Mouse (Mus musculus): ENCODE measurements around the gene Astn1. TPM values are rescaled to one million over a fixed set of nuclear protein-coding genes. Genes with fewer than 3 reads are reported as not detected.

Gene Astn1
- total and polyA plus RNA-seq, 3 experiments = 0.35 to 0.42 TPM; not detected in 1

DNA sequence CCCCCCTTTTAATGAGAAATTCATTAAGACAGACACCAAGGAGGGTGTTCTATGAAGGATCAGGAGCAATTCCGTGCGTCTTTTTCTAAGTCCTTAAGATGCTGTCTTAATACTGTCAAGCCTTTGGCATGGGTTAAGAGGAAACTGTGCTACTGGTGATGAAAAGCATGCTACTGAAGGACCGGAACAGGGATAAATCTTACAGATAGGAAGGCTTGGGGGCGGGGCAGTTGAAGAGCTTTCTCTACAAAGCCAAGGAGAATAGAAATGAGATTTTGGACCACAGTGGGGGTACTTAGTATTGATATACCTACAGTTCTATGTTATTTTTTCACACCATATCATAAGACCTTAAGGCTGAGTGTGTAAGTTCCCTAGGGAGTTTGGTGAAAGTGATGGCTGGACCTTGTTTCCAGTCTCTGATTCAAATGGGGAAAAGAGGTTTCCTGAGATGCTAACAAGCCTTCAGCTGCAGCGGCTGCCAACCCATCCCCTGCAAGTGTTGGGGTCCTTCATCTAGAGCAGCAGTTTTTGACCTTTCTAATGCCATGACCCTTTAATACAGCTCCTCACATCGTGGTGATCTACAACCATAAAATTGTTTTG, 378.2 kb downstream of the Astn1 start (continued):
- TF ChIP-seq GABPA (IDR thresholded peaks at IDR 0.05; ENCODE audit: insufficient replicate concordance, low read depth, low read length) = no peak
- TF ChIP-seq IRF4 (IDR thresholded peaks at IDR 0.05; ENCODE audit: low read depth, low read length) = peak; percentile 91
- 0 out of 2 replicates have a peak, but pooled peaks have one; percentile 38 for TF ChIP-seq MXI1 (IDR thresholded peaks at IDR 0.05; ENCODE audit: low read depth, low read length)
- TF ChIP-seq ZKSCAN1 (IDR thresholded peaks at IDR 0.05; ENCODE audit: borderline replicate concordance, low read depth, low read length) = no peak
- no peak for TF ChIP-seq MAZ (IDR thresholded peaks at IDR 0.05; ENCODE audit: low read depth, low read length)
- TF ChIP-seq TCF12 (IDR thresholded peaks at IDR 0.05; ENCODE audit: low read depth, low read length) = peak; percentile 63
- TF ChIP-seq ZMIZ1 (IDR thresholded peaks at IDR 0.05; ENCODE audit: low read depth, low read length) = no peak
- TF ChIP-seq RAD21 (IDR thresholded peaks at IDR 0.05; ENCODE audit: low read depth, low read length) = no peak
- no peak for TF ChIP-seq CTCF (conservative IDR thresholded peaks at IDR 0.05 in 1 of 2, IDR thresholded peaks at IDR 0.05 in 1 of 2; ENCODE audit: low read depth in 2 of 2, low read length in 2 of 2)
- TF ChIP-seq POLR2AphosphoS2 (IDR thresholded peaks at IDR 0.05; ENCODE audit: low read depth, low read length) = no peak
- peak; percentile 69 for TF ChIP-seq JUND (conservative IDR thresholded peaks at IDR 0.05; ENCODE audit: low read depth, low read length)
- TF ChIP-seq ETS1 (conservative IDR thresholded peaks at IDR 0.05; ENCODE audit: low read depth, low read length) = peak; percentile 62
- TF ChIP-seq ZC3H11A (IDR thresholded peaks at IDR 0.05; ENCODE audit: low read depth, low read length) = no peak
- TF ChIP-seq E2F4 (IDR thresholded peaks at IDR 0.05; ENCODE audit: insufficient replicate concordance, low read depth, low read length) = no peak
- TF ChIP-seq MAX (IDR thresholded peaks at IDR 0.05; ENCODE audit: low read length) = no peak
- TF ChIP-seq CHD2 (IDR thresholded peaks at IDR 0.05; ENCODE audit: low read length) = peak; percentile 64; the same call in 1 of the 2 replicates

DNA sequence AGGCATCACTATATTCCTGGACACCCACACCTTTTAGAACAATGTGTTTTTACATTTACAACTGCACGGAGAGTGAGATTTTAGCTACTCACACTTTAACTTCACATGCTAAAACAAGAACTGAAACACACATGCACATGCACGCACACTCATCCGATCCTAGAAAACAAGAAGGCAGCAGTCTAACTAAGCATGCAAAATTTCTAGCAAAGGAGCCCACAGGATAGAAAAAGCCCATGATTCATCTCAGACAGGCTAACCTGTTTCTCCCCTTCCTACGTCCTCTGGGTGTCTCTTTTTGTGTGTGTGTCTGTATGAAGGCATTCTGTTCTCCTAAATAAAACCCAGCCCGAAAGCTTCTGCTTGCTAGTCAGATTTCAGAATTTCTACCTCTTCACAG, 378.9 kb downstream of the Astn1 start:
- Histone ChIP-seq H3K27me3 (replicated peaks) (no peaks in the 10 kb centered on the region), H3K4me1 (ENCODE audit: control insufficient read depth in 1 of 2, insufficient read depth in 2 of 2) (peaks cover 11 to 50% of the 10 kb centered on the region in 2 experiments; a peak in 3 of 4 replicates), H3K27ac (ENCODE audit: insufficient read depth, low read depth) (no peak overlapping the region), H3K4me2 (ENCODE audit: insufficient read depth, low read depth, poor library complexity, severe bottlenecking) (peak overlapping the region; percentile 74), H3K4me3 (replicated peaks in 1 of 3; ENCODE audit: low read depth in 2 of 3, low read length in 2 of 3, poor library complexity in 1 of 3) (no peak overlapping the region), H3K9ac (ENCODE audit: insufficient read depth, low read depth) (no peak overlapping the region), H3K79me2 (replicated peaks; ENCODE audit: control insufficient read depth, extremely low read depth, insufficient read depth, poor library complexity, severe bottlenecking) (no peaks in the 10 kb centered on the region), H3K9me3 (replicated peaks; ENCODE audit: low read length) (no peaks in the 10 kb centered on the region), H3K36me3 (replicated peaks in 1 of 2; ENCODE audit: control insufficient read depth in 1 of 2, insufficient read depth in 1 of 2, low read length in 1 of 2) (no peaks in the 10 kb centered on the region)
- in situ Hi-C loops (cut with MboI; ENCODE audit: low pct_ligation_motif_present, low pct_unique_long_range_greater_than_20kb, low sequenced_read_pairs) = no loop called here
- peak; percentile 77 for DNase-seq (ENCODE audit: extremely low read depth)
- dilution Hi-C loops (cut with MboI; ENCODE audit: extremely low pct_ligation_motif_present, extremely low pct_unique_long_range_greater_than_20kb, low sequenced_read_pairs) = no loop called here
- TF ChIP-seq MAX (IDR thresholded peaks at IDR 0.05; ENCODE audit: low read length) = peak; percentile 46
- no peak for TF ChIP-seq ZMIZ1 (IDR thresholded peaks at IDR 0.05; ENCODE audit: low read depth, low read length)
- no peak for TF ChIP-seq TCF12 (IDR thresholded peaks at IDR 0.05; ENCODE audit: low read depth, low read length)
- no peak for TF ChIP-seq E2F4 (IDR thresholded peaks at IDR 0.05; ENCODE audit: insufficient replicate concordance, low read depth, low read length)
- no peak for TF ChIP-seq UBTF (IDR thresholded peaks at IDR 0.05; ENCODE audit: low read depth, low read length)
- no peak for TF ChIP-seq MXI1 (IDR thresholded peaks at IDR 0.05; ENCODE audit: low read depth, low read length)
- peak; percentile 74 for TF ChIP-seq EP300 (IDR thresholded peaks at IDR 0.05; ENCODE audit: low read length)
- TF ChIP-seq CHD2 (IDR thresholded peaks at IDR 0.05; ENCODE audit: low read length) = no peak
- TF ChIP-seq JUN (IDR thresholded peaks at IDR 0.05; ENCODE audit: insufficient read depth, low read depth, low read length) = peak; percentile 42; the same call in 1 of the 2 replicates
- peak; percentile 76; the same call in 1 of the 2 replicates for TF ChIP-seq MYC (IDR thresholded peaks at IDR 0.05; ENCODE audit: low read depth, low read length)
- TF ChIP-seq ZKSCAN1 (IDR thresholded peaks at IDR 0.05; ENCODE audit: borderline replicate concordance, low read depth, low read length) = no peak
- TF ChIP-seq PAX5 (IDR thresholded peaks at IDR 0.05; ENCODE audit: low read length) = no peak
- no peak; the same call in 1 of the 2 replicates for TF ChIP-seq RAD21 (IDR thresholded peaks at IDR 0.05; ENCODE audit: low read depth, low read length)
- TF ChIP-seq ELF1 (IDR thresholded peaks at IDR 0.05; ENCODE audit: low read depth, low read length) = peak; percentile 4; the same call in 1 of the 2 replicates
- no peak for TF ChIP-seq USF1 (IDR thresholded peaks at IDR 0.05; ENCODE audit: low read depth, low read length)
- no peak for TF ChIP-seq POLR2A (IDR thresholded peaks at IDR 0.05; ENCODE audit: low read depth, low read length)
- no peak for TF ChIP-seq POLR2AphosphoS2 (IDR thresholded peaks at IDR 0.05; ENCODE audit: low read depth, low read length)
- TF ChIP-seq TBP (conservative IDR thresholded peaks at IDR 0.05; ENCODE audit: low read depth, low read length) = no peak
- TF ChIP-seq MAFK (IDR thresholded peaks at IDR 0.05; ENCODE audit: insufficient replicate concordance, low read length) = no peak
- no peak for TF ChIP-seq MAZ (IDR thresholded peaks at IDR 0.05; ENCODE audit: low read depth, low read length)
- 0 out of 2 replicates have a peak, but pooled peaks have one; percentile 15 for TF ChIP-seq JUND (conservative IDR thresholded peaks at IDR 0.05; ENCODE audit: low read depth, low read length)
- TF ChIP-seq HCFC1 (IDR thresholded peaks at IDR 0.05; ENCODE audit: low read depth, low read length) = no peak
- TF ChIP-seq MEF2A (IDR thresholded peaks at IDR 0.05; ENCODE audit: borderline replicate concordance, low read depth, low read length) = peak; percentile 69; the same call in 1 of the 2 replicates
- no peak for TF ChIP-seq USF2 (conservative IDR thresholded peaks at IDR 0.05; ENCODE audit: low read depth, low read length)
- no peak for TF ChIP-seq NRF1 (IDR thresholded peaks at IDR 0.05; ENCODE audit: low read depth, low read length)
- TF ChIP-seq CTCF (conservative IDR thresholded peaks at IDR 0.05 in 1 of 2, IDR thresholded peaks at IDR 0.05 in 1 of 2; ENCODE audit: low read depth in 2 of 2, low read length in 2 of 2) = no peak
- TF ChIP-seq ZNF384 (IDR thresholded peaks at IDR 0.05; ENCODE audit: low read depth, low read length) = no peak
- peak; percentile 84 for TF ChIP-seq IRF4 (IDR thresholded peaks at IDR 0.05; ENCODE audit: low read depth, low read length)
- TF ChIP-seq ZC3H11A (IDR thresholded peaks at IDR 0.05; ENCODE audit: low read depth, low read length) = no peak
- TF ChIP-seq SIN3A (IDR thresholded peaks at IDR 0.05; ENCODE audit: low read length) = no peak
- no peak for TF ChIP-seq CHD1 (IDR thresholded peaks at IDR 0.05; ENCODE audit: low read depth, low read length)

Data from CH12.LX (cell line).